Mouse (Mus musculus): Measurements from ENCODE around the gene Gabrr1.

Gene Gabrr1

GRCm38 (mm10) chr4:33208881-33209841, 76.8 kb downstream of the Gabrr1 start, which contains the start of gene Srsf12:
Srsf12 (plus strand) TSS chr4:33208991.
- DNase-seq: peak; percentile 51

Data from right cerebral cortex, postnatal 14 days (tissue).